Mouse (Mus musculus) megakaryocyte, embryonic 14.5 days (primary cell): ENCODE measurements around the gene Rab13.

Experiments used
- FLI1 ChIP-seq: IDR thresholded peaks from 2 replicates; pipeline ENCODE4 v1.6.1; 2012; ENCODE audit warnings: low read length, inconsistent platforms, mixed read lengths
- GATA1 ChIP-seq: IDR thresholded peaks from 3 replicates; pipeline ENCODE4 v1.6.1; 2012; ENCODE audit warnings: mixed read lengths, low read length, inconsistent platforms, borderline replicate concordance

- TF ChIP-seq GATA1 (no peak), FLI1 (no peak)
These were observed 18.2 kb downstream of the Rab13 start, which contains the start of gene Jtb for GRCm38 (mm10) chr3:90231507-90232333.
